Mouse (Mus musculus) midbrain, embryonic 10.5 days (tissue): ENCODE measurements at regions not wholly inside any gene's neighbourhood (a gene's known extent, or its start where the extent isn't known, plus 50 kb on each side); places are given as distances from the start of the nearest gene placed in this dataset.

Source experiments
- DNase-seq: peaks from one replicate; pipeline ENCODE4 v3.0.0-alpha.2; 2017; ENCODE audit warnings: low spot score
- H3K27ac ChIP-seq: fragments of 300-500 bp; sonication (generic); replicated peaks from 2 replicates; pipeline ENCODE4 v1.5.1; 2016; ENCODE audit warnings: mild to moderate bottlenecking
- H3K27me3 ChIP-seq: fragments of 300-500 bp; sonication (generic); 2 replicates; pipeline ENCODE4 v1.6.1; 2016; ENCODE audit warnings: low read depth, mild to moderate bottlenecking; ENCODE audit not compliant: poor library complexity, severe bottlenecking
- H3K36me3 ChIP-seq: fragments of 300-500 bp; sonication (generic); 2 replicates; pipeline ENCODE4 v1.6.1; 2016; ENCODE audit warnings: mild to moderate bottlenecking, moderate library complexity
- H3K4me1 ChIP-seq: fragments of 300-500 bp; sonication (generic); 2 replicates; pipeline ENCODE4 v1.6.1; 2016
- H3K4me3 ChIP-seq: fragments of 300-500 bp; sonication (generic); 2 replicates; pipeline ENCODE4 v1.5.1; 2016; ENCODE audit warnings: mild to moderate bottlenecking, moderate library complexity
- H3K9me3 ChIP-seq: fragments of 300-500 bp; sonication (generic); replicated peaks from 2 replicates; pipeline ENCODE4 v1.6.1; 2016; ENCODE audit warnings: mild to moderate bottlenecking
- WGBS: fragments of 180-500 bp; shearing (Covaris S2); methylation state at CpG from one replicate; pipeline ENCODE4 v1.1.7; 2016; 5-methylcytosine and 5-hydroxymethylcytosine counted together

DNA sequence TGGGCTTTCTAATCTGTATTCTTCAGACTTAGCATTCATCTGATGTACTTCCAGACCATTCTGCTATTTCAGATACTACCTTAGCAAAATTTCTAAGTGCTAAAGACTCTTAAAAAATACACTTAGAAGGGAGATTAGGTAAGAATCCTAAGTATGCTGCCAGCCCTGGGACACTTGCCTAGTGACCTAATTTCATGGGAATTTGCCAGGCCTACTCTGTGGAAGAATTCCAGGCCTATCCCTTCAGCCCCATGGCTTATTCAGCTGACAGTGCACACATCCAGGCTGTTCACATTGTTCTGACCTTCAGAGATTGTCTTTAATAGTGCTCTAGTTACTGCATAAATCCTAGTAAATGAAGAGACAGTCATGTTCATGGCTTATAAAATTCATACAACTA lies 138.9 kb upstream of the Nrp1 start:
- H3K27me3 ChIP-seq, result no peaks in the 10 kb centered on the region
- no peak overlapping the region for H3K27ac ChIP-seq
- no peak for DNase-seq
- H3K4me1 ChIP-seq, result no peaks in the 10 kb centered on the region; the same call in 1 of the 2 replicates
- no peaks in the 10 kb centered on the region for H3K36me3 ChIP-seq
- H3K4me3 ChIP-seq, result no peak overlapping the region
- no peaks in the 10 kb centered on the region for H3K9me3 ChIP-seq

DNA sequence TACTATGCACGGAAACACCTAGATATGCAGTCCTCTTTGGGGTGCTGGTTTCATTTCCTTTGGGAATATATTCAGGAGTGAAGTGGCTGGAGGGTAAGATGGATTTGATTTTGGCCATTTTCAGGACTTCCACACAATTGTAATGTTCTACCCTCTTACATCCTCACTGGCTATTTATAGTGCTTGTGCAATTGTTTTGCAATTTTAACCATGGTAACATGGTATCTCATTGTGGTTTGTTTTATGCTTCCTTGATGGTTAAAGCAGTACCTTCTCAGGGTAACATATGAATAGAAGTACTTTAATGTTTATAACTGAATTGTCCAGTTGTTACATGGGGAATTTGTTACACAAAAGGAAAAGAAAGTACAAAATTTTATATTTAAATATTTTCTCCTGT lies 135.3 kb upstream of the Nrp1 start:
- 93% methylated on average over 1 of the region's 1 CpGs for WGBS
- no peaks in the 10 kb centered on the region for H3K36me3 ChIP-seq
- no peak overlapping the region for H3K4me3 ChIP-seq
- no peaks in the 10 kb centered on the region for H3K4me1 ChIP-seq
- no peak overlapping the region for H3K27ac ChIP-seq
- H3K9me3 ChIP-seq, result no peaks in the 10 kb centered on the region
- DNase-seq, result no peak
- H3K27me3 ChIP-seq, result no peaks in the 10 kb centered on the region

DNA sequence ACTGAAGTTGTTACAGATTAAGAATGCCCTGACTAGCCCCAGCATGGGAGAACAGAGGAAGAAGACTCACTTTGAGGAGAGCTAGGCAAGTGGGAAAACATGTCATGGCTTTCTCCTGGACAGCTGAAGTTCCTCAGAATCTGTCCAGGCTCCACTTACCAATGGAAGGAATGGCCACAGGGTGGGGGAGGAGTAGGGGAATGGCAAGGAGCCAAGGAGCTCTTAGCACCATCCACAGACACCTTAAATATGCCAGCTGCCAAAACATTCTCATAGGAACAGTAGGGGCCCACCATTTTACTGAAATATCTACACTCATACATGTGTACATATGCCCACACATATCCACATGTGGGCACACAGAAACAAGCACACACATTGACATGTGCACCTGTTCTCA lies 134.9 kb upstream of the Nrp1 start:
- Histone ChIP-seq H3K4me1 (no peaks in the 10 kb centered on the region), H3K9me3 (no peaks in the 10 kb centered on the region), H3K4me3 (no peak overlapping the region), H3K27ac (no peak overlapping the region), H3K27me3 (no peaks in the 10 kb centered on the region), H3K36me3 (no peaks in the 10 kb centered on the region)
- no peak for DNase-seq

DNA sequence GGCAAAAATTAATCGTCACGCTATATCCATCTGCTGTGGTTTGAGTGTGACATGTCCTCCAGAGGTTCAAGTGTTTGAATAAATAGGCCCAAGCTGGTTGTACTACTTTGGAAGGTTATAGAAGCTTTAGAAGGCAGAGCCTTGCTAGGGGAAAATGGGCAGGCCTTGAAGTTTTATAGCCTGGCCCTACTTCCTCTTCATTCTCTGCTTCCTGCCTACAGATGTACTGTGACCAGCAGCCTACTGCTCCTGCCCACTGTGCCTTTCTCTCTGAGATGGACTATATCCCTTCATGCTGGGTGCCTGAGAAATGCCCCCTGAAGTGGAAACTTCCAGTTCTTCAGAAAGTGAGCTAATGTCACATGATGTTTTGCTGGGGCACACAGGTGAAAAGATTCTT lies 133.3 kb upstream of the Nrp1 start:
- Histone ChIP-seq H3K4me3 (no peak overlapping the region), H3K4me1 (no peaks in the 10 kb centered on the region), H3K27ac (no peak overlapping the region), H3K36me3 (no peaks in the 10 kb centered on the region), H3K27me3 (no peaks in the 10 kb centered on the region), H3K9me3 (no peaks in the 10 kb centered on the region)
- no peak for DNase-seq
- 100% methylated on average over 2 of the region's 2 CpGs for WGBS

DNA sequence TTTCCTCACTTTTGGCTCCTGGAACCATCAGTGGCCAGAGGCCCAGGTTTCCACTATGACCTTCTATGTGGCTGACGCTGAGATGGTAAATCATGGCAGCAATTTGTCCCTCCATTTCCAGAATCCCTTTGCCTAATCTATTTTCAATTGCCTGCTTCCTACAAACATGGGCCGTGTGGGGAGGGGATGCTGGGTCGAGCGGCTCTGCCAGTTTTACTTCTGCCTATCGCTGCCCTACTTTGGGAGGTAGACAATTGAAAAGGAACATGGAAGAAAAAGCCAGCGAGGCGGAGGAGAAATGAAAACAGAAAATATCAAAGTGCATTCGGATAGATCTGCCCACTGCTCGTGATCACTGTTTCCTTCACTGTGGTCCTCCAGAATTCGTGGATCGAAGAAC lies 123.3 kb upstream of the Nrp1 start:
- WGBS, result 91% methylated on average over 11 of the region's 11 CpGs
- Histone ChIP-seq H3K4me3 (no peak overlapping the region), H3K4me1 (no peaks in the 10 kb centered on the region), H3K36me3 (no peaks in the 10 kb centered on the region), H3K27ac (no peak overlapping the region), H3K27me3 (no peaks in the 10 kb centered on the region), H3K9me3 (no peaks in the 10 kb centered on the region)
- DNase-seq, result no peak

DNA sequence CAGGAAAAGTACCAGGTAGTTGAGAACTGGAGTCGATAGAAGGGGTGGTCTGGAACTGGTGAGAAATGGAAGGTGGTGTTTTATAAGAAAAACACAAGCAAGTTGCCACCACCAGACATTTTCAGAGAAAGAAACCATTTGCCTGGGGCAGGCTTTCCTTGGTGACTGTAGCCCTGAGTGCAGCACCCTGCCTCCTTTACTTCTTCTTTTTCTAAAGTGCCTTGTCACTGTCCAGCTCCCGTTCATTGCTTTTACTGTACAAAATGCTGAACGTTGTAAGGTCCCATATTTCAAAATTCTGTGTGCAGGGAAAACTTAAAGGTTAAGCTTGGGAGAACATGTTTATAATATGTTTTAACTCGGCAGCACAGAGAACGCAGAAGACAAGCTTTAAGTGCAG lies 122.9 kb upstream of the Nrp1 start:
- DNase-seq, result no peak
- Histone ChIP-seq H3K27ac (no peak overlapping the region), H3K4me3 (no peak overlapping the region), H3K36me3 (no peaks in the 10 kb centered on the region), H3K9me3 (no peaks in the 10 kb centered on the region), H3K27me3 (no peaks in the 10 kb centered on the region), H3K4me1 (no peaks in the 10 kb centered on the region)
- 82% methylated on average over 5 of the region's 5 CpGs for WGBS

DNA sequence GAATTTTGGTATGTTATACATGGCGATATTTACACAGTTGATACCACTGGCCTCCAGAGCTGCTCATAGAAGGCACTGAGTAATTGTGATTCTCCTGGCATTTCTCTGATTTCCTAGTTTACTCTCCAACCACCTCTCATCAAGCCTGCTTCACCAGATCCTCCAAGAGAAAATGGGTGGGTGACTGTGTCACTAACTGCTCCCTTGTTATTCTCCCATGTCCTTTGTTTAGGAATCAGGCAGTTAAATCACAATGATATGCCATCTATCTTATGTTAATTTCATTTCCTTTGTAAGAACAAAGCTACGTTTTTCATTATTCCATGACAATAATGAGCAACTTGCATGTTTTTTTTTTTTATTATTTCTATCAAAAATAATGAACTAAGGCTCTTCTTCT lies 122.3 kb upstream of the Nrp1 start:
- no peak overlapping the region for H3K4me3 ChIP-seq
- DNase-seq, result no peak
- WGBS, result 92% methylated on average over 2 of the region's 2 CpGs
- H3K4me1 ChIP-seq, result no peaks in the 10 kb centered on the region
- H3K27ac ChIP-seq, result no peak overlapping the region
- no peaks in the 10 kb centered on the region for H3K9me3 ChIP-seq
- no peaks in the 10 kb centered on the region for H3K27me3 ChIP-seq
- no peaks in the 10 kb centered on the region for H3K36me3 ChIP-seq

DNA sequence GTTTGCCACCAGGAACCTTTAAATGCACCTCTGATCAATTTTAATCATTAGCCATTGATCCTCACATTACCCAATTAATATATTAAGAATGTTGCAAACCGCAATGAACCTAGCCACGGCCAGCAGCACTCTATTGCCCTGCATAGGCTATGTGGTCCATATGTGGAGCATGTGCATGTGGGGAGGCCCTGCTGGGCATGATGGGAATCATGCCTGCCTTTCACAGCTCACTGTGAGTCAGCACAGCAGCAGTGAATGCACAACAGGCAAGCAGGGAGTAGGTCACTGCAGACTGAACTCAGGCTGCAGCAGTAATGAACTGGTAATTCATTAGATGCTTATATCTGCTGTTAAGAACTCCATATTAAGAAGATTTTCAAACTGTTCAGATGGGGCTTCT lies 119.5 kb upstream of the Nrp1 start:
- WGBS, result 90% methylated on average over 2 of the region's 2 CpGs
- H3K27ac ChIP-seq, result no peak overlapping the region
- H3K36me3 ChIP-seq, result no peaks in the 10 kb centered on the region
- no peak for DNase-seq
- H3K9me3 ChIP-seq, result no peaks in the 10 kb centered on the region
- no peak overlapping the region for H3K4me3 ChIP-seq
- H3K4me1 ChIP-seq, result no peaks in the 10 kb centered on the region
- H3K27me3 ChIP-seq, result no peaks in the 10 kb centered on the region

DNA sequence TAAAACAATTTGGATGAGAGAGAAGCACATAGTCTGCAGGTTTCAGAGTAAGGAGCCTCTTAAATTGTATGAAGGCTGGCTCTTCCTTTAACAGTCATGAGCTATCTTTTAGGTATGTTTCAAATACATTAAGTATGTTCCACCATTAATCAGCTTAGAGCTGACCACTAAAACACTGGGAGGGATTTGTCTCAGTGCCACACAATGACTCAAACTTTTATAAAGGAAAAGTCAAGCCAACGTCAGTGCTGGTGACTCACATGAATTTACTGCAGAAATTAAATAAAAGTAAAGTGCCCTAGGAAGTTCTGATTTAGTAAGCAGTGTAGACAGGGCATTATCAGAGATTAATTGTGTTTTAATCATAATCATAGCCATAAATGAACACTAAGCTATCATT lies 118.6 kb upstream of the Nrp1 start:
- Histone ChIP-seq H3K4me1 (no peaks in the 10 kb centered on the region), H3K9me3 (no peaks in the 10 kb centered on the region), H3K4me3 (no peak overlapping the region), H3K27me3 (no peaks in the 10 kb centered on the region), H3K36me3 (no peaks in the 10 kb centered on the region), H3K27ac (no peak overlapping the region)
- WGBS, result 73% methylated on average over 1 of the region's 1 CpGs
- DNase-seq, result no peak

DNA sequence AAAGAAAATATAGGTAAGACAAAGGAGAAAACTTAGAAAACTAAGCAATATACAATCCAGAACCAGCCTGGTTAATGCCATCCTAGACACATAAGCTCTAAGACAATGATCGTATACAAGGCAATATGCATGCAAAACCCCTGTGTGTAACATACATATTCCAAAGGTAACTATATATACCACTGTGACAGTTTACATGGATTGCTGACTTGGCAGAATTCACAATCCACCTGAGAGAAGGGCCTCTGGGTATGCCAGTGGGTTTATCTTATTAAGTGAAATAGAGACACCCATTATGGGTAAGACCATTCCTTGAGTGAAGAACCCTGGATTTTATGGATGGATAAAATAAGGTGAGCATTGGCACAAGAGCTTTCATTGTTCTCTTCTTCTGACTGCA lies 117.2 kb upstream of the Nrp1 start:
- no peak overlapping the region for H3K27ac ChIP-seq
- 96% methylated on average over 1 of the region's 1 CpGs for WGBS
- no peaks in the 10 kb centered on the region for H3K4me1 ChIP-seq
- H3K4me3 ChIP-seq, result no peak overlapping the region
- H3K27me3 ChIP-seq, result no peaks in the 10 kb centered on the region
- H3K36me3 ChIP-seq, result no peaks in the 10 kb centered on the region
- no peak for DNase-seq
- no peaks in the 10 kb centered on the region for H3K9me3 ChIP-seq

DNA sequence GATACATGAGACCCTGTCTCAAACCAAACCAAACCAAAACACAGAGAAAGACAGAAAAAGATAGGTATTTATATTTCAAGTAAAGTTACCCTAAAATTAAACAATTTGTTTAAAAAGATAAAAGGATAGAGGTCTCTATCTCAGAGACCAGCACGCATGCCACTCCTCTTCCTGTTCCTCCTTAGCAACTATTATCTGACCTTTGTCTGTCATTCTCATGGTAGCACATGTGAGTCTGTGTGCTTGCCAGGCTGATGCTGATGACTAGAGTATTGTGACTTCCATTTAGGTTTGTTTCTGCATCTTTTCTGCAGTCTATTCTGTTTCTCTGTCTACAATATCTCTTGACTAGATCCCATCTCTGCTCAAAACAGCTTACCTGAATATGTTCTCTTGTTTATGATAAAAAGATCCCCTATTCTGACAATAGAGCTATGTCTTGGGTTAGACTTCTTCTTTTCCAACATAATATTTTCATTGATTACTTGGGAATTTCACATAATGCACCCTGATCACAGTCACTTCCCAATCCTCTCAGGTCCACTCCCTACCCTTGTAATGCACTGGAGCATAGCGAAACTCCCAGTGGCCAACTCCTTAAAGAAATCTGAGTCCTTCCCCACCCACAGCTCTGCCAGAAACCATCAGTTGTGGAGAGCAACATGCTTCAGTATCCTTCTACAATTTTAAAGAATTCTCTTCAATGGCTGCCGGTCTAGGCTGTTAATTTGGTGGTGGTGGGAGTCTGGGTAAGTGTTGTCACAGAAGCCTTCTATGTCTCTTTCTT lies 115.7 kb upstream of the Nrp1 start:
- no peaks in the 10 kb centered on the region for H3K9me3 ChIP-seq
- H3K4me3 ChIP-seq, result no peak overlapping the region
- H3K27ac ChIP-seq, result no peak overlapping the region
- H3K4me1 ChIP-seq, result no peaks in the 10 kb centered on the region
- no peak for DNase-seq
- H3K36me3 ChIP-seq, result no peaks in the 10 kb centered on the region
- H3K27me3 ChIP-seq, result no peaks in the 10 kb centered on the region
- 92% methylated on average over 3 of the region's 3 CpGs for WGBS

DNA sequence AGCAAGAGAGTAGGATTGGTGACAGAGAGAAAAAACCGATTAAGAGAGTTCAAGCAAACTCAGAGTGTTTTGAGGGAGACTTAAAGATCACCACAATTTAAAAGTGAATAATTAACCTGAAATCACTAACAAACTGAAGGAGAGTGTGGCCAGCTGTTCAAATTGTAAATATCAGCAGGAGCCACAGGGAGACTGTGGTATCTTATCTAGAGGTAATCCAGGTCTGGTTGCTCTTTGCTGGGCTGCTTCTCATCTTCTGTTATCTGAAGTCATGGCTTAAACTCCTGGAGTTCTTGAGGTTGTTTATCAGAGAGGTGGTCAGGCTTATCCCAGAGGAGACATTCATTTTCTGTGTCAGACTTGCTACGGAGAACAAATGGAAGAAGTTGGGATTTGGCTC lies 106.7 kb upstream of the Nrp1 start:
- WGBS, result 75% methylated on average over 2 of the region's 2 CpGs
- H3K36me3 ChIP-seq, result no peaks in the 10 kb centered on the region
- no peak overlapping the region for H3K4me3 ChIP-seq
- no peak overlapping the region for H3K27ac ChIP-seq
- H3K27me3 ChIP-seq, result no peaks in the 10 kb centered on the region
- H3K4me1 ChIP-seq, result no peaks in the 10 kb centered on the region
- H3K9me3 ChIP-seq, result no peaks in the 10 kb centered on the region
- no peak for DNase-seq

DNA sequence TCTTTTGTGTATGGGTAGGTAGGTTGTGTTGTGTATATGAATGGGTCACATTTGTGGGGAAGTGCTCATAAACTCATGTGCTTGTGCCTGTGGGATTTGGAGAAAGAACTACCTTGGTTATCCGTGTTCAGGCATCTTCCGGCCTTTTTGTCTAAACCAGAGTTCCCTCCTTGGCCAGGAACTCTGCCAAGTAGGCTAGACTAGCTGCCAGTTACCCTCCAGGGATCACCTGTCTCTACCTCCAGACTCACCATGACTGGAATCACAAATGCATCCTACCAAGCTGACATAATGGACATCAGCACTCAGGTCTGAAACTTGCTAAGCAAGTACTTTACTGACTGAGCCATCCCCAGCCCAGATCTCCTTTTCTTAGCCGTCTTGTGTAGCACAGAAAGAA lies 97.6 kb upstream of the Nrp1 start:
- Histone ChIP-seq H3K27ac (no peak overlapping the region), H3K4me3 (no peak overlapping the region), H3K9me3 (no peaks in the 10 kb centered on the region), H3K4me1 (peaks cover 20% of the 10 kb centered on the region), H3K27me3 (no peaks in the 10 kb centered on the region), H3K36me3 (no peaks in the 10 kb centered on the region)
- WGBS, result 82% methylated on average over 3 of the region's 3 CpGs
- no peak for DNase-seq

DNA sequence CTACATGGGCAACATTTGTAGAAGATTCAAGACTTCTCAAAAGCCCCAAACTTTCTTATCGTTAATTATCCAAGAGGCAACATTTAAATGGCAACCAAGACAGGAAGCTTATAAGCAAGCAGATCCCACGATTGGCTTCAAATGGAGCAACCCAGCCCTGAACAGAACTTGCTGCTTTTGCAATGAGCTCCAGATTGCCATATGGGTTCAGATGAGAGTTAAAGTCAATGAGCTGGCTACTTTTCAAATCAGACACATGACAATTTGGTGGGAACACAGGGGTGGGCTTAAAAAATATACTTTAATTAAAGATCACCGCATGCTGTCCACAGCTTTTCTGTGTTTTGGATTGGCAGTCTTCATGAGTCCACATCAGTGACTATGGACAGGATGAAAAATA lies 97.0 kb upstream of the Nrp1 start:
- 90% methylated on average over 3 of the region's 3 CpGs for WGBS
- H3K27ac ChIP-seq, result no peak overlapping the region
- H3K4me1 ChIP-seq, result peaks cover 24% of the 10 kb centered on the region
- H3K9me3 ChIP-seq, result no peaks in the 10 kb centered on the region
- H3K36me3 ChIP-seq, result no peaks in the 10 kb centered on the region
- DNase-seq, result no peak
- H3K4me3 ChIP-seq, result no peak overlapping the region
- H3K27me3 ChIP-seq, result no peaks in the 10 kb centered on the region
